Mouse (Mus musculus): ENCODE measurements around the gene Psd. TPM values are rescaled to one million over a fixed set of nuclear protein-coding genes. Genes with fewer than 3 reads are reported as not detected.

Gene Psd
- polyA plus RNA-seq, 1 experiment from 2014 or later = 54.7 TPM

DNA sequence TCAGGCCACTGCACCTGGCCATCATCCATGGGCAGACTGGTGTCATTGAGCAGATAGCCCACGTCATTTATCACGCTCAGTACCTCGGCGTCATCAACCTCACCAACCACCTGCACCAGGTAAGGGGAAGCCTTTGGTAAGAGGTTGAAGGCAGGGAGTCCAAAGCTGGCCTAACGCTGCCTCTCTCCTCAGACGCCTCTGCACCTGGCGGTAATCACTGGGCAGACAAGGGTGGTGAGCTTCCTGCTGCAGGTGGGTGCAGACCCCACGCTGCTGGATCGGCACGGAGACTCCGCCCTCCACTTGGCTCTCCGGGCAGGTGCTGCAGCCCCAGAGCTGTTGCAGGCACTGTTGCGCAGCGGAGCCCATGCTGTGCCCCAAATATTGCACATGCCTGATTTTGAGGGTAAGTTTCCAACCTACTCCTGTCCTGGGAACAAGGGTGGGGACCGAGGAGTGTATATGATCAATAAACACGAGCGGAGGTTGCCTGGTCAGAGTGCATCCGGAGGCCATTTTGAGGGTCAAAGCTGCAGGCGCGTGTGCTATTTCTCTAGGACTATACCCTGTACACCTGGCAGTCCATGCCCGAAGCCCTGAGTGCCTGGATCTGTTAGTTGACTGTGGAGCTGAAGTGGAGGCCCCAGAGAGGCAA, 17.2 kb downstream of the Psd start:
- Histone ChIP-seq H3K36me3 (peaks cover 30% of the 10 kb centered on the region), H3K27me3 (replicated peaks) (no peaks in the 10 kb centered on the region; the same call in none of the 2 replicates), H3K4me2 (no peak overlapping the region), H3K9me3 (no peaks in the 10 kb centered on the region), H3K4me1 (peaks cover 17% of the 10 kb centered on the region), H3K27ac (no peak overlapping the region), H3K9ac (no peak overlapping the region), H3K4me3 (replicated peaks) (no peak overlapping the region)
- ATAC-seq (ENCODE audit: insufficient read depth, low FRiP score, low read depth) = no peak
- WGBS = 79% methylated on average over 21 of the region's 21 CpGs

DNA sequence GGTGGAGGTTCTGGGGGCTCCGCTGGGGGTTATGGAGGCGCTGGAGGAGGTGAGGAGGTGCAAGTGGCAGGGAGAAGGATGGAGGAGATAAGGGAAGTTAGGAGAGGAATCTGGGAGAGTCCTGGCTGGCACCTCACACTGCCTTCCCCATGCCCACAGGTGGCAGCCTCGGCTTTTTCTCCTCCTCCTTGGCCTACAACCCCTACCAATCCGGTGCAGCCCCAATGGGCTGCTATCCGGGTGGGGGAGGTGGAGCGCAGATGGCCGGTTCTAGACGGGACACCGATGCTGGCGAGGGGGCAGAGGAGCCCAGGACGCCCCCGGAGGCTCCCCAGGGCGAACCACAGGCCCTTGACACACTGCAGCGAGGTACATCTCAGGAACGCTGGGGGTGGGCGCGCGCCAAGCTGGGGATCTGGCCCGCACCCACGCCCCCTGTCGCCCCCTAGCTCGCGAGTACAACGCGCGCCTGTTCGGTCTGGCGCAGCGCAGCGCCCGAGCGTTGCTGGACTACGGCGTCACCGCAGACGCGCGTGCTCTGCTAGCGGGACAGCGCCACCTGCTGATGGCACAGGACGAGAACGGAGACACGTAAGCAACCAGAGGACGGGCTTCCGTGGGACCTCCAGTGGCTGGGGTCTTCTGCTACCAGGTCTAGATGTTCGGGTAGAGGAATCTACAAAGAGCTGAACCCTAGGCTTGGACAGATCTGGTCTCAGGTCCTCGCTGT, 18.1 kb downstream of the Psd start:
- Histone ChIP-seq H3K36me3 (peaks cover 30% of the 10 kb centered on the region), H3K27me3 (replicated peaks) (no peaks in the 10 kb centered on the region; the same call in none of the 2 replicates), H3K4me2 (peak overlapping the region; percentile 89), H3K4me1 (peaks cover 13% of the 10 kb centered on the region), H3K4me3 (replicated peaks) (peak overlapping the region; percentile 40), H3K9ac (peak overlapping the region; percentile 26; the same call in 1 of the 2 replicates), H3K27ac (no peak overlapping the region), H3K9me3 (no peaks in the 10 kb centered on the region)
- WGBS = 1% methylated on average over 47 of the region's 47 CpGs
- ATAC-seq (ENCODE audit: insufficient read depth, low FRiP score, low read depth) = peak; percentile 11

GRCm38 (mm10) chr19:46308303-46308702, 18.7 kb downstream of the Psd start:
- Histone ChIP-seq H3K4me3 (replicated peaks) (0 out of 2 replicates have a peak overlapping the region, but pooled peaks have one; percentile 40), H3K27me3 (replicated peaks) (no peaks in the 10 kb centered on the region; the same call in 1 of the 2 replicates), H3K9me3 (no peaks in the 10 kb centered on the region), H3K9ac (no peak overlapping the region), H3K36me3 (peaks cover 30% of the 10 kb centered on the region), H3K27ac (no peak overlapping the region), H3K4me2 (no peak overlapping the region; the same call in 1 of the 2 replicates), H3K4me1 (peaks cover 17% of the 10 kb centered on the region)
- no peak for ATAC-seq (ENCODE audit: insufficient read depth, low FRiP score, low read depth)
- 73% methylated on average over 16 of the region's 16 CpGs for WGBS

GRCm38 (mm10) chr19:46307781-46308180, 19.2 kb downstream of the Psd start:
- no peaks in the 10 kb centered on the region; the same call in 1 of the 2 replicates for H3K27me3 ChIP-seq (replicated peaks)
- WGBS = 81% methylated on average over 16 of the region's 16 CpGs
- H3K4me2 ChIP-seq = no peak overlapping the region
- no peak overlapping the region for H3K27ac ChIP-seq
- H3K4me3 ChIP-seq (replicated peaks) = no peak overlapping the region
- no peak for ATAC-seq (ENCODE audit: insufficient read depth, low FRiP score, low read depth)
- peaks cover 17% of the 10 kb centered on the region for H3K4me1 ChIP-seq
- H3K36me3 ChIP-seq = peaks cover 29% of the 10 kb centered on the region
- no peak overlapping the region for H3K9ac ChIP-seq
- no peaks in the 10 kb centered on the region for H3K9me3 ChIP-seq

DNA sequence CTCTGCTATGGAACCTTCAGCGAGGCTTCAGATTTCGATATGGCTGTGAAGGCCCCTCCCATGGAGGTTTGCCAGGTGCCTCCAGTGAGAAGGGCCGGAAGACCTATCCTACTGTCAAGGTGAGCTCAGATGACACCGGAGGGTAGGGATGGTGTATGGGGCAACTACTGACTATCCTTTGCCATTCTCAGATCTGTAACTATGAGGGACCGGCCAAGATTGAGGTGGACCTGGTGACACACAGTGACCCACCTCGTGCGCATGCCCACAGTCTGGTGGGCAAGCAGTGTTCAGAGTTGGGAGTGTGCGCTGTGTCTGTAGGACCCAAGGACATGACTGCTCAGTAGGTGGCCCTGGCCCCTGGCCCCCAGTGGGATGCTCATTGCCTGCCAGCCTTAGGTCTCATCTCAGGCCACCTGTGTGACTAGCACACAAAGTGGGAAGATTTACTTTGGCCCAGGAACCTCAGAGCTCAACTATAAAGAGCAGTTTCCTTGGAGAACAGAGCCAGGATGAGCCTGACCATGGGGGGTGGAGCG, 20.1 kb downstream of the Psd start:
- no peaks in the 10 kb centered on the region for H3K9me3 ChIP-seq
- H3K4me1 ChIP-seq = peaks cover 17% of the 10 kb centered on the region
- no peak overlapping the region for H3K9ac ChIP-seq
- 91% methylated on average over 9 of the region's 9 CpGs for WGBS
- H3K36me3 ChIP-seq = peaks cover 22% of the 10 kb centered on the region
- no peak for ATAC-seq (ENCODE audit: insufficient read depth, low FRiP score, low read depth)
- no peaks in the 10 kb centered on the region; the same call in 1 of the 2 replicates for H3K27me3 ChIP-seq (replicated peaks)
- H3K4me2 ChIP-seq = peak overlapping the region; percentile 85; the same call in 1 of the 2 replicates
- H3K4me3 ChIP-seq (replicated peaks) = no peak overlapping the region
- H3K27ac ChIP-seq = no peak overlapping the region

DNA sequence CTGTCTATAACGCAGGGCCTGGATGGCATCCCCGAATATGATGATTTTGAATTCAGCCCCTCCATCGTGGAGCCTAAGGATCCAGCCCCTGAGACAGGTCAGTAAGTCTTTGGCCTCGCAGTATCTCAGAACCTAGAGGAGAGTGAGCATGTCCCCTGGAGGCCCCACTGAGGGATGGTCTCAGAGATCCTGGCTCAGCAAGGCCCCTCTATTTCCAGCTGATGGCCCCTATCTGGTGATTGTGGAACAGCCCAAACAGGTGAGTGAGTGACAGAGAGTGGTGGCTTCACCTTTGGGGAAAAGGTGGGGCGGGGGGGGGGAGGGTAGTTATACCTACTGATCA, 20.7 kb downstream of the Psd start:
- no peaks in the 10 kb centered on the region for H3K9me3 ChIP-seq
- peaks cover 17% of the 10 kb centered on the region for H3K36me3 ChIP-seq
- H3K4me2 ChIP-seq = peak overlapping the region; percentile 85
- H3K27ac ChIP-seq = no peak overlapping the region
- H3K4me1 ChIP-seq = peaks cover 17% of the 10 kb centered on the region
- no peaks in the 10 kb centered on the region; the same call in 1 of the 2 replicates for H3K27me3 ChIP-seq (replicated peaks)
- H3K4me3 ChIP-seq (replicated peaks) = peak overlapping the region; percentile 67
- no peak for ATAC-seq (ENCODE audit: insufficient read depth, low FRiP score, low read depth)
- 44% methylated on average over 4 of the region's 5 CpGs for WGBS
- H3K9ac ChIP-seq = peak overlapping the region; percentile 38; the same call in 1 of the 2 replicates

GRCm38 (mm10) chr19:46305432-46306267, 21.3 kb downstream of the Psd start:
- under 1% methylated on average over 42 of the region's 43 CpGs for WGBS
- ATAC-seq (ENCODE audit: insufficient read depth, low FRiP score, low read depth) = peak; percentile 69

DNA sequence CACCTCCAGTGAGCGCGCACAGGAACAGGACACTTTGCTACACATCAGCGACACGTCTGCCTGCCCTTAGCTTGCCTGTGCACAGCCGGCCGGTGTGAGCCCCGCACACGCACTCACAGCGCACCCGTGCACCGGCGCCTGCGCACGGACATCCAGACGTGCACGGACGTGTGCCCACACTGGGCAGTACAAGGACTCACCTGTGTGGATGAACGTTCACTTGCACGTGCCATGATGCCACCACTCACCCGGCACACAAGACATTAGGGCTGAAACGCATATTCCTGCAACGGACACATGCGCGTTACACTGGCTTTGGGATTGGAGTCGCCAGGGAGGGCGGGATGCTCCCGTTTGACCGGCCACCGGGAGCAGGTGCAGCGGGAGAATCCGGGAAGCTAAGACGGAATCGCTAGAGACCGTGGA, 22.0 kb downstream of the Psd start:
- peak; percentile 9; the same call in 1 of the 2 replicates for ATAC-seq (ENCODE audit: insufficient read depth, low FRiP score, low read depth)
- Histone ChIP-seq H3K36me3 (peaks cover 4% of the 10 kb centered on the region), H3K4me2 (peak overlapping the region; percentile 85), H3K4me3 (replicated peaks) (peak overlapping the region; percentile 67), H3K9ac (peak overlapping the region; percentile 54), H3K27ac (peak overlapping the region; percentile 95), H3K9me3 (no peaks in the 10 kb centered on the region), H3K4me1 (peaks cover 17% of the 10 kb centered on the region), H3K27me3 (replicated peaks) (no peaks in the 10 kb centered on the region; the same call in 1 of the 2 replicates)
- under 1% methylated on average over 34 of the region's 34 CpGs for WGBS

More at GRCm38 (mm10) chr19:46305432-46306267, 21.3 kb downstream of the Psd start:
- Histone ChIP-seq H3K36me3 (peaks cover 11% of the 10 kb centered on the region), H3K27me3 (replicated peaks) (no peaks in the 10 kb centered on the region; the same call in 1 of the 2 replicates), H3K4me1 (peaks cover 17% of the 10 kb centered on the region), H3K27ac (peak overlapping the region; percentile 95), H3K4me2 (peak overlapping the region; percentile 85), H3K9me3 (no peaks in the 10 kb centered on the region), H3K9ac (peak overlapping the region; percentile 54), H3K4me3 (replicated peaks) (peak overlapping the region; percentile 67)

- Histone ChIP-seq H3K4me3 (replicated peaks) (peak within 1 kb of the TSS; percentile 67), H3K9ac (peak within 1 kb of the TSS; percentile 54)
- under 1% methylated on average over 39 of the region's 39 CpGs for WGBS
Measured at GRCm38 (mm10) chr19:46304216-46304841, 22.6 kb downstream of the Psd start, which contains the start of gene Nfkb2. Gene Nfkb2 (plus strand): TSS chr19:46304320.

GRCm38 (mm10) chr19:46303251-46304215, 23.4 kb downstream of the Psd start:
- Histone ChIP-seq H3K4me1 (peaks cover 12% of the 10 kb centered on the region), H3K9ac (peak overlapping the region; percentile 26; the same call in 1 of the 2 replicates), H3K27ac (peak overlapping the region; percentile 95), H3K4me2 (peak overlapping the region; percentile 85), H3K4me3 (replicated peaks) (peak overlapping the region; percentile 67), H3K36me3 (no peaks in the 10 kb centered on the region), H3K27me3 (replicated peaks) (no peaks in the 10 kb centered on the region; the same call in 1 of the 2 replicates), H3K9me3 (no peaks in the 10 kb centered on the region)
- ATAC-seq (ENCODE audit: insufficient read depth, low FRiP score, low read depth) = no peak
- WGBS = 51% methylated on average over 18 of the region's 18 CpGs

More at GRCm38 (mm10) chr19:46304216-46304841, 22.6 kb downstream of the Psd start, which contains the start of gene Nfkb2:
- no peaks in the 10 kb centered on the region for H3K9me3 ChIP-seq
- no peaks in the 10 kb centered on the region; the same call in 1 of the 2 replicates for H3K27me3 ChIP-seq (replicated peaks)
- peaks cover 17% of the 10 kb centered on the region for H3K4me1 ChIP-seq
- no peaks in the 10 kb centered on the region for H3K36me3 ChIP-seq
- peak within 1 kb of the TSS; percentile 85 for H3K4me2 ChIP-seq
- peak within 1 kb of the TSS; percentile 95 for H3K27ac ChIP-seq
- peak; percentile 93 for ATAC-seq (ENCODE audit: insufficient read depth, low FRiP score, low read depth)

Measured in stomach, embryonic 15.5 days (tissue).